Mouse (Mus musculus) spleen, adult 2 months (tissue): Measurements from ENCODE around the gene Asf1b.

Experiments
- CTCF ChIP-seq: fragments of 200-500 bp; IDR thresholded peaks from 2 replicates; pipeline ENCODE4 v1.5.1; 2011; ENCODE audit warnings: mild to moderate bottlenecking, inconsistent platforms; ENCODE audit not compliant: insufficient read depth, insufficient read length, insufficient replicate concordance; ENCODE audit errors: extremely low read depth
- POLR2A ChIP-seq: fragments of 200-500 bp; IDR thresholded peaks from 2 replicates; pipeline ENCODE4 v1.6.1; 2011; ENCODE audit warnings: low read depth, low read length, inconsistent platforms

DNA sequence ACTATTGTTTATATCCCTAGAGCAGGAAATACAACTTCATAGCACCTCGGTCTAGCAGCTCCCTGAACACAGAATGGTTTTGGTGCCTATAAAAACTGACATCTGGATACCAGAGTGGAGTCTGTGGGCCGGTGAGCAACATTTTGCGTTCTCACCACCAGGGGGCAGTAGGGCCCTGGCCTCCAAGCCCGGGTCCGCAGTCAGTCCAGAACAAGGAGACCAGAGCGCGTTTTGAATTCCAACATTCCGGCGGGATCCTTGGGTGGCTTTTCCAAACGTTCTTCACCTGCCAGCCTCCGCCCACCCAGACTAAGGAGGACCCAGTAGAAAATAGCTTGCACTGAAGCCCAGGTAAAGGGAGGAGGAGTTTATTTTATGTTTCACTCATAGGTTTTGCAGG, 54.6 kb downstream of the Asf1b start:
- TF ChIP-seq CTCF = peak; percentile 88
- TF ChIP-seq POLR2A = no peak
